Mouse (Mus musculus) CH12.LX (cell line): ENCODE results near the gene Cd3d.

Experiments used
- MXI1 ChIP-seq: IDR thresholded peaks from 2 replicates; pipeline ENCODE4 v1.6.1; 2011; ENCODE audit warnings: mild to moderate bottlenecking, low read depth, low read length, improper control_type of control experiment
- SMC3 ChIP-seq: IDR thresholded peaks from 2 replicates; pipeline ENCODE4 v1.6.1; 2011; ENCODE audit warnings: low read depth, low read length, improper control_type of control experiment

DNA sequence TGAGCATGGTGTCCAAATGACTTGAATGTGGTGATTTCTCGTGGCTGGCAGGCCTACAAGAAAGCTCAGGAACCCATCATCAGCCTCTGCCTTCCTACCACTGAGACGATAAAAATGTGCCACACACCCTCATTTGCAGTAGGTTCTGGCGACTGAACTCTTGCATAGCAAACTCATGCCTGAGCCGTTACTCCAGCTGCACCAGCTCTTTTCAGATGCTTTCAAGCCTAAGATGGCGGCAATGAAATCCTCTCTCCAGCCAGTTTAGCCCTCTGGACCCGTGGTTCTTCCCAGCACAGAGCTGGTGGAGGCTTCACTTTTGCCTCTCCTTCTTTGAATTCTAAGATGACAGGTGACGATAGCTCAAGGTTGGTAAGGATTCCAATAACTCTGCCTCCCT lies 1.8 kb upstream of the Cd3d start:
- no peak for TF ChIP-seq MXI1
- no peak for TF ChIP-seq SMC3
